9 mouse cellular contexts compared by ENCODE assay signal in the genomic region with DNA sequence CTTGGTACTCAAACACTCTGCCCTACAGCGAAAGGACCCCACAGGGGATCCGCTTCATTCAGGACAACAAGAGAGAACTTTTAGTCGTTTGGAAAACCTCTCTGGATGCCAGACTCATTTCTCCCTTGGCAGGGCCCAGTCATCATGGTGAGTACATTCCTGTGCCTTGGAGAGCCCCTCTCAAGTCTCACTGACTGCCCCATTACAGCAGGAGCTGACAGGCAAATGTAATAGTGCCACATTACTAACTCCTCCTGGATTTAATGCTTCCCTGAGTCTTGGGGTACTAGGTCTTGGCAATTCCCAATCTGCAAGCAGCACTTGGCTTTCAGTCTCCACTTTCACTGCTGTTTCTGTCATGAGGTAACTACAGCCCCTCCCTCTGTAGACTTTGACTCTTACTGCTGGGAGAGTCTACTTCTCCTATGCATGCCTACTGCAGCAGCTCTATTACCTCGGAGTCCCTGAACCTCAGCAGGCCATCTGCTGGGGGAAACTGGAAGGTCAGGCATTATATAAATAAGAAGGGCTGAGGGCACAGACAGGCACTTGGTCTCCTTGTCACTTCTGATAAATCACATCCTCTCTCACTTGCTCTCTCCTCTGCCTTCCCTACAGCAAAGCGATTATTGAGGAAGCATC.
DNase-seq lines count a peak whose midpoint lies in the region; ATAC-seq lines count a peak whose summit lies in the region.
"Had no signal": no experiment of that assay in that cellular context is flagged by ENCODE, and none has a peak within 500 bp of the region (broad histone marks: within the 10 kb centered on the region; RNA-seq: fewer than 3 reads in every experiment).

No protein-coding gene starts in this region.

- 0 out of 2 replicates have a peak, but pooled peaks cover 12% of the 10 kb centered on the region for H3K4me1 ChIP-seq in kidney, embryonic 15.5 days

- no peak overlapping the region for H3K27ac ChIP-seq in kidney, embryonic 15.5 days

- 50% methylated on average over 5 of the region's 5 CpGs for WGBS in kidney, embryonic 15.5 days

- no peak for ATAC-seq in kidney, embryonic 15.5 days (replicated peaks; ENCODE audit: low FRiP score)
- no peak for ATAC-seq in megakaryocyte-erythroid progenitor cell, adult 5-6 weeks (replicated peaks; ENCODE audit: low FRiP score, low TSS enrichment, poor library complexity, severe bottlenecking)

- no peaks in the 10 kb centered on the region for H3K9me3 ChIP-seq in kidney, embryonic 15.5 days (replicated peaks)

- no peak overlapping the region for H3K9ac ChIP-seq in kidney, embryonic 15.5 days

- no peaks in the 10 kb centered on the region for H3K27me3 ChIP-seq in kidney, embryonic 15.5 days

- peak; percentile 12 for DNase-seq in kidney, adult 9 months
- peak; percentile 51 for DNase-seq in ZHBTc4 (ENCODE audit: low read depth, low spot score)
- DNase-seq in forelimb bud, embryonic 11.5 days (ENCODE audit: low read depth, low spot score), result peak; percentile 49
- DNase-seq in lung, postnatal 10 days, result peak; percentile 45
- DNase-seq in left cerebral cortex, adult 18-20 months (ENCODE audit: low spot score in 2 of 2), result no peak
- no peak for DNase-seq in frontal cortex, postnatal 25 days (ENCODE audit: low spot score in 2 of 2)

- no peak overlapping the region for H3K4me3 ChIP-seq in kidney, embryonic 15.5 days (replicated peaks)
- H3K4me3 ChIP-seq: myocyte had no signal

- H3K36me3 ChIP-seq in kidney, embryonic 15.5 days, result no peaks in the 10 kb centered on the region

- H3K4me2 ChIP-seq in kidney, embryonic 15.5 days, result no peak overlapping the region

Comparison
In these comparisons a context has a peak if more than half of its experiments do, and no peak if none do; other contexts are left out.
1. DNase-seq: peak in kidney, adult 9 months (single experiment), ZHBTc4 (single experiment), forelimb bud, embryonic 11.5 days (single experiment) and lung, postnatal 10 days (single experiment); none in left cerebral cortex, adult 18-20 months (0 of 2) and frontal cortex, postnatal 25 days (0 of 2).